Mouse (Mus musculus) heart, embryonic 10.5 days (tissue): ENCODE measurements at regions not wholly inside any gene's neighbourhood (a gene's known extent, or its start where the extent isn't known, plus 50 kb on each side); places are given as distances from the start of the nearest gene placed in this dataset.

ENCODE experiments used
- DNase-seq: peaks from one replicate; pipeline ENCODE4 v3.0.0-alpha.2; 2017; ENCODE audit warnings: low spot score
- H3K27ac ChIP-seq: fragments of 300-500 bp; sonication (generic); 2 replicates; pipeline ENCODE4 v1.5.1; 2016; ENCODE audit warnings: mild to moderate bottlenecking
- H3K27me3 ChIP-seq: fragments of 300-500 bp; sonication (generic); 2 replicates; pipeline ENCODE4 v1.6.1; 2016; ENCODE audit warnings: mild to moderate bottlenecking; ENCODE audit not compliant: poor library complexity, insufficient read depth, severe bottlenecking
- H3K36me3 ChIP-seq: fragments of 300-500 bp; sonication (generic); 2 replicates; pipeline ENCODE4 v1.6.1; 2016; ENCODE audit warnings: mild to moderate bottlenecking, moderate library complexity
- H3K4me1 ChIP-seq: fragments of 300-500 bp; sonication (generic); 2 replicates; pipeline ENCODE4 v1.6.1; 2016; ENCODE audit warnings: mild to moderate bottlenecking
- H3K4me3 ChIP-seq: fragments of 300-500 bp; sonication (generic); 2 replicates; pipeline ENCODE4 v1.5.1; 2016; ENCODE audit warnings: mild to moderate bottlenecking, moderate library complexity
- H3K9me3 ChIP-seq: fragments of 300-500 bp; sonication (generic); 2 replicates; pipeline ENCODE4 v1.6.1; 2016; ENCODE audit warnings: mild to moderate bottlenecking, moderate library complexity
- WGBS: fragments of 180-500 bp; shearing (Covaris S2); methylation state at CpG from one replicate; pipeline ENCODE4 v1.1.7; 2016; 5-methylcytosine and 5-hydroxymethylcytosine counted together

- no peaks in the 10 kb centered on the region for H3K36me3 ChIP-seq
- H3K4me1 ChIP-seq = 0 out of 2 replicates have a peak, but pooled peaks cover 2% of the 10 kb centered on the region
- 85% methylated on average over 1 of the region's 1 CpGs for WGBS
- no peak overlapping the region for H3K27ac ChIP-seq
- H3K27me3 ChIP-seq = no peaks in the 10 kb centered on the region
- no peak for DNase-seq
- H3K4me3 ChIP-seq = no peak overlapping the region
- H3K9me3 ChIP-seq = no peaks in the 10 kb centered on the region
These were observed 319.1 kb downstream of the Gadd45g start for GRCm38 (mm10) chr13:52165531-52165930.

- Histone ChIP-seq H3K27me3 (no peaks in the 10 kb centered on the region; the same call in 1 of the 2 replicates), H3K9me3 (no peaks in the 10 kb centered on the region), H3K4me3 (no peak overlapping the region), H3K4me1 (0 out of 2 replicates have a peak, but pooled peaks cover 2% of the 10 kb centered on the region), H3K36me3 (no peaks in the 10 kb centered on the region), H3K27ac (no peak overlapping the region)
- 61% methylated on average over 5 of the region's 5 CpGs for WGBS
- DNase-seq = no peak
These were observed 321.5 kb downstream of the Gadd45g start for GRCm38 (mm10) chr13:52167968-52168367.

- no peak overlapping the region for H3K27ac ChIP-seq
- no peak for DNase-seq
These were observed 326.3 kb downstream of the Gadd45g start for GRCm38 (mm10) chr13:52172706-52173346.

GRCm38 (mm10) chr13:52175665-52176064 is 329.2 kb downstream of the Gadd45g start:
- Histone ChIP-seq H3K9me3 (no peaks in the 10 kb centered on the region), H3K4me1 (no peaks in the 10 kb centered on the region), H3K36me3 (no peaks in the 10 kb centered on the region), H3K4me3 (no peak overlapping the region), H3K27me3 (no peaks in the 10 kb centered on the region; the same call in 1 of the 2 replicates), H3K27ac (no peak overlapping the region)
- WGBS = 53% methylated on average over 2 of the region's 2 CpGs
- no peak for DNase-seq

More at GRCm38 (mm10) chr13:52172706-52173346, 326.3 kb downstream of the Gadd45g start:
- H3K36me3 ChIP-seq = no peaks in the 10 kb centered on the region
- H3K4me1 ChIP-seq = 0 out of 2 replicates have a peak, but pooled peaks cover 2% of the 10 kb centered on the region
- WGBS = 86% methylated on average over 9 of the region's 9 CpGs
- no peaks in the 10 kb centered on the region for H3K9me3 ChIP-seq
- H3K27me3 ChIP-seq = no peaks in the 10 kb centered on the region; the same call in 1 of the 2 replicates
- no peak overlapping the region for H3K4me3 ChIP-seq

GRCm38 (mm10) chr13:52179977-52180376 is 333.5 kb downstream of the Gadd45g start:
- H3K36me3 ChIP-seq = no peaks in the 10 kb centered on the region
- 80% methylated on average over 4 of the region's 4 CpGs for WGBS
- DNase-seq = no peak
- no peaks in the 10 kb centered on the region for H3K4me1 ChIP-seq
- no peaks in the 10 kb centered on the region for H3K9me3 ChIP-seq
- no peak overlapping the region for H3K4me3 ChIP-seq
- 0 out of 2 replicates have a peak, but pooled peaks cover 3% of the 10 kb centered on the region for H3K27me3 ChIP-seq
- no peak overlapping the region for H3K27ac ChIP-seq

- H3K27ac ChIP-seq = no peak overlapping the region
- no peak overlapping the region for H3K4me3 ChIP-seq
- no peaks in the 10 kb centered on the region for H3K36me3 ChIP-seq
- 0 out of 2 replicates have a peak, but pooled peaks cover 3% of the 10 kb centered on the region for H3K27me3 ChIP-seq
- WGBS = 72% methylated on average over 5 of the region's 5 CpGs
- DNase-seq = no peak
- H3K9me3 ChIP-seq = no peaks in the 10 kb centered on the region
- peaks cover 15% of the 10 kb centered on the region; the same call in 1 of the 2 replicates for H3K4me1 ChIP-seq
These were observed 337.2 kb downstream of the Gadd45g start for GRCm38 (mm10) chr13:52183635-52184034.

- H3K4me3 ChIP-seq = no peak overlapping the region
- H3K27me3 ChIP-seq = 0 out of 2 replicates have a peak, but pooled peaks cover 3% of the 10 kb centered on the region
- H3K27ac ChIP-seq = no peak overlapping the region
- no peaks in the 10 kb centered on the region for H3K9me3 ChIP-seq
- peaks cover 30% of the 10 kb centered on the region for H3K4me1 ChIP-seq
- no peak for DNase-seq
- 77% methylated on average over 1 of the region's 1 CpGs for WGBS
- H3K36me3 ChIP-seq = no peaks in the 10 kb centered on the region
These were observed 339.1 kb downstream of the Gadd45g start for GRCm38 (mm10) chr13:52185574-52185973.

GRCm38 (mm10) chr13:52187841-52188604 is 341.5 kb downstream of the Gadd45g start:
- H3K4me1 ChIP-seq = peaks cover 35% of the 10 kb centered on the region
- no peak for DNase-seq
- WGBS = 77% methylated on average over 8 of the region's 8 CpGs
- no peak overlapping the region for H3K4me3 ChIP-seq
- 0 out of 2 replicates have a peak overlapping the region, but pooled peaks have one; percentile 17 for H3K27ac ChIP-seq
- no peaks in the 10 kb centered on the region for H3K36me3 ChIP-seq
- no peaks in the 10 kb centered on the region for H3K9me3 ChIP-seq
- H3K27me3 ChIP-seq = no peaks in the 10 kb centered on the region

- no peak overlapping the region for H3K27ac ChIP-seq
These were observed 342.1 kb downstream of the Gadd45g start for GRCm38 (mm10) chr13:52188605-52189003.

GRCm38 (mm10) chr13:52189382-52189923 is 341.6 kb downstream of the Diras2 start:
- no peaks in the 10 kb centered on the region for H3K36me3 ChIP-seq
- H3K27ac ChIP-seq = 0 out of 2 replicates have a peak overlapping the region, but pooled peaks have one; percentile 24
- no peak for DNase-seq
- H3K4me1 ChIP-seq = peaks cover 37% of the 10 kb centered on the region
- no peaks in the 10 kb centered on the region for H3K27me3 ChIP-seq
- 59% methylated on average over 10 of the region's 10 CpGs for WGBS
- H3K4me3 ChIP-seq = no peak overlapping the region
- H3K9me3 ChIP-seq = no peaks in the 10 kb centered on the region

More at GRCm38 (mm10) chr13:52188605-52189003, 342.1 kb downstream of the Gadd45g start:
- Histone ChIP-seq H3K4me1 (peaks cover 35% of the 10 kb centered on the region), H3K36me3 (no peaks in the 10 kb centered on the region), H3K4me3 (no peak overlapping the region), H3K9me3 (no peaks in the 10 kb centered on the region), H3K27me3 (no peaks in the 10 kb centered on the region)
- WGBS = 79% methylated on average over 2 of the region's 2 CpGs
- DNase-seq = no peak

GRCm38 (mm10) chr13:52190256-52190655 is 340.8 kb downstream of the Diras2 start:
- H3K27ac ChIP-seq = no peak overlapping the region
- no peaks in the 10 kb centered on the region for H3K36me3 ChIP-seq
- H3K9me3 ChIP-seq = no peaks in the 10 kb centered on the region
- no peak overlapping the region for H3K4me3 ChIP-seq
- H3K4me1 ChIP-seq = peaks cover 41% of the 10 kb centered on the region
- no peaks in the 10 kb centered on the region for H3K27me3 ChIP-seq
- WGBS = 67% methylated on average over 9 of the region's 9 CpGs
- no peak for DNase-seq

GRCm38 (mm10) chr13:52190848-52191590 is 340.1 kb downstream of the Diras2 start:
- 80% methylated on average over 15 of the region's 15 CpGs for WGBS
- no peaks in the 10 kb centered on the region for H3K36me3 ChIP-seq
- H3K4me3 ChIP-seq = no peak overlapping the region
- no peak overlapping the region for H3K27ac ChIP-seq
- H3K4me1 ChIP-seq = peaks cover 45% of the 10 kb centered on the region
- no peak for DNase-seq
- H3K27me3 ChIP-seq = no peaks in the 10 kb centered on the region
- H3K9me3 ChIP-seq = no peaks in the 10 kb centered on the region
